ENCODE assay signal across 8 mouse cellular contexts in the genomic region with DNA sequence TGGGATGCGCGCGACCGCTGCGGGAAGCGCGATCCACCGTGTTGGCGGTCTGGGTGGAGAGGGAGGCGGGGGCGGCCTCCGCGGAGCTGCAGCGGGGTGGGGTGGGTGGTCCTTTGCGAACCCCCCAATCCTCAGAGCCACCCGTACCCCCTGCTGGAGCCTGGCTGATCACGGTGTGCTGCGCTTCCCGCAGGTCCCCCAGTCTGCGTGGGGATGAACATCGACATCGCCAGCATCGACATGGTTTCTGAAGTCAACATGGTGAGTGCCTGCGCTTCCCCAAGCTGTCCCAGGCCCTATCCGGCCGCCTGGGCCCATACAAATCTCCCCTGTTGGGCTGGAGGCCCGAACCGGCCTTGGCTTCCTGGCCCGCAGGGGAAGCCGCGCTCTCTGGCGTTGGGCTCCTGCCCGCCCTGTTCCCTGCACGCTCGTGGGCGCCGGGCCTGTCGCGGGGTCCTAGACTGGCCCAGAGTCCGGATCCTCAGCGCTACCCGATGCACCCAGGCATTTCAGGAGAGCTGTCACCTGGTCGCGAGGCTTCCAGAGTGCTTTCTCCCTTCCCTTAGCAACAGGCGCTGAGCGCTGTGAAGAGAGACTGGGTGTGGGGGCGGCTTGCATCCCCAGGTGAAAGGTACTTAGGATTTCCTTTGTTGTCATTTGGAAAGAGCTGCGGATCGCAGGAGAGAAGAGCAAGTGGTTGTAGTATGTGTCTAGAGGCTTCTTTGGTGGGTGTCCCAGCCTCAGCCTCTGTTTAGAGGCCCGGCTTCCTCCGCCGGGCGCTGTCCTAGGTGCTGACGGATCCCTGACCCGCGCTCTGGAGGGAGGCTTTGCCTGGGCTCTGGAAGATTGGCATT.
A peak's percentile ranks its signal among the peaks of the same experiment; 100 is the strongest.
DNase-seq lines count a peak whose midpoint lies in the region; ATAC-seq and TF ChIP-seq lines count a peak whose summit lies in the region.

No protein-coding gene starts in this region.

- H3K4me2 ChIP-seq in hindbrain, embryonic 12.5 days (replicated peaks) = peak overlapping the region; percentile 94
- H3K4me2 ChIP-seq in midbrain, embryonic 14.5 days (ENCODE audit: low read length) = peak overlapping the region; percentile 89
- H3K4me2 ChIP-seq in stomach, postnatal 0 days (replicated peaks; ENCODE audit: low read depth) = peak overlapping the region; percentile 81

- intact Hi-C loops in gastrocnemius, postnatal 14 days (cut with DNase I; ENCODE audit: low total_unique reads) = no loop called here
- intact Hi-C loops in left cerebral cortex, postnatal 14 days (cut with DNase I) = loop anchor here (10.0 kb wide), 1 partner anchor 233 kb away; no protein-coding TSS in a partner anchor

- no peaks in the 10 kb centered on the region for H3K9me3 ChIP-seq in hindbrain, embryonic 12.5 days (replicated peaks)
- no peaks in the 10 kb centered on the region for H3K9me3 ChIP-seq in midbrain, embryonic 14.5 days (ENCODE audit: control insufficient read depth, low read length)
- no peaks in the 10 kb centered on the region for H3K9me3 ChIP-seq in stomach, postnatal 0 days (ENCODE audit: control insufficient read depth, low read length)

- TF ChIP-seq POLR2A in embryonic fibroblast, embryonic 13.5 days (IDR thresholded peaks at IDR 0.05; ENCODE audit: low read depth, low read length) = no peak

- H3K27me3 ChIP-seq in hindbrain, embryonic 12.5 days = peaks cover 16% of the 10 kb centered on the region
- H3K27me3 ChIP-seq in midbrain, embryonic 14.5 days (ENCODE audit: control insufficient read depth, insufficient read depth, low read length) = peaks cover 4% of the 10 kb centered on the region; the same call in 1 of the 2 replicates
- no peaks in the 10 kb centered on the region for H3K27me3 ChIP-seq in stomach, postnatal 0 days (ENCODE audit: control insufficient read depth, insufficient read depth, low read length)

- peak overlapping the region; percentile 78 for H3K9ac ChIP-seq in hindbrain, embryonic 12.5 days
- H3K9ac ChIP-seq in midbrain, embryonic 14.5 days (replicated peaks; ENCODE audit: low read length) = peak overlapping the region; percentile 84
- H3K9ac ChIP-seq in stomach, postnatal 0 days (ENCODE audit: low read length) = no peak overlapping the region

- 1% methylated on average over 56 of the region's 56 CpGs for WGBS in hindbrain, embryonic 12.5 days
- under 1% methylated on average over 56 of the region's 56 CpGs for WGBS in midbrain, embryonic 14.5 days
- WGBS in stomach, postnatal 0 days = under 1% methylated on average over 55 of the region's 56 CpGs

- no peak for TF ChIP-seq EP300 in stomach, postnatal 0 days (optimal IDR thresholded peaks at IDR 0.05)

- H3K4me1 ChIP-seq in embryonic fibroblast, embryonic 13.5 days (ENCODE audit: control insufficient read depth, insufficient read depth, low read length) = no peaks in the 10 kb centered on the region
- peaks cover 8% of the 10 kb centered on the region for H3K4me1 ChIP-seq in hindbrain, embryonic 12.5 days
- H3K4me1 ChIP-seq in midbrain, embryonic 14.5 days (ENCODE audit: control insufficient read depth, insufficient read depth, low read length) = peaks cover 10% of the 10 kb centered on the region; the same call in 1 of the 2 replicates
- H3K4me1 ChIP-seq in stomach, postnatal 0 days (replicated peaks; ENCODE audit: control insufficient read depth, insufficient read depth) = no peaks in the 10 kb centered on the region

- TF ChIP-seq CTCF in embryonic fibroblast, embryonic 13.5 days (IDR thresholded peaks at IDR 0.05; ENCODE audit: borderline replicate concordance, insufficient read depth, low read length) = no peak
- no peak for TF ChIP-seq CTCF in stomach, postnatal 0 days (IDR thresholded peaks at IDR 0.05; ENCODE audit: low read depth)

- H3K36me3 ChIP-seq in hindbrain, embryonic 12.5 days = no peaks in the 10 kb centered on the region; the same call in 1 of the 2 replicates
- no peaks in the 10 kb centered on the region for H3K36me3 ChIP-seq in midbrain, embryonic 14.5 days (ENCODE audit: control insufficient read depth, insufficient read depth, low read length)
- H3K36me3 ChIP-seq in stomach, postnatal 0 days (ENCODE audit: control insufficient read depth, insufficient read depth, low read length) = no peaks in the 10 kb centered on the region

- H3K27ac ChIP-seq in embryonic fibroblast, embryonic 13.5 days (ENCODE audit: insufficient read depth, low read length) = no peak overlapping the region
- H3K27ac ChIP-seq in hindbrain, embryonic 12.5 days = peak overlapping the region; percentile 76
- H3K27ac ChIP-seq in midbrain, embryonic 14.5 days (replicated peaks; ENCODE audit: low read depth, low read length) = peak overlapping the region; percentile 92
- H3K27ac ChIP-seq in stomach, postnatal 0 days (replicated peaks) = no peak overlapping the region

- peak overlapping the region; percentile 45 for H3K4me3 ChIP-seq in embryonic fibroblast, embryonic 13.5 days (ENCODE audit: insufficient read depth, low read length)
- peak overlapping the region; percentile 75 for H3K4me3 ChIP-seq in hindbrain, embryonic 12.5 days
- H3K4me3 ChIP-seq in midbrain, embryonic 14.5 days (replicated peaks; ENCODE audit: low read depth, low read length) = peak overlapping the region; percentile 80
- H3K4me3 ChIP-seq in stomach, postnatal 0 days (ENCODE audit: low read depth, low read length) = peak overlapping the region; percentile 59

- DNase-seq in gastrocnemius, postnatal 14 days = peak; percentile 8
- no peak for DNase-seq in gastrocnemius, postnatal 25 days
- peak; percentile 31 to 36 for DNase-seq in adrenal gland, postnatal 4 days (ENCODE audit: low spot score in 2 of 2)
- DNase-seq in left cerebral cortex, postnatal 14 days (ENCODE audit: low spot score in 2 of 2) = peak; percentile 30 to 34
- peak; percentile 72 for DNase-seq in midbrain, embryonic 14.5 days
- DNase-seq in stomach, postnatal 0 days (ENCODE audit: low spot score) = peak; percentile 64

- ATAC-seq in hindbrain, embryonic 12.5 days (ENCODE audit: low FRiP score) = peak; percentile 38
- ATAC-seq in midbrain, embryonic 14.5 days (ENCODE audit: low FRiP score, low TSS enrichment) = peak; percentile 29
- ATAC-seq in stomach, postnatal 0 days (ENCODE audit: low FRiP score, low TSS enrichment) = peak; percentile 63

Comparison
In these comparisons a context has a peak if more than half of its experiments do, and no peak if none do; other contexts are left out.
1. H3K27ac ChIP-seq: peak in hindbrain, embryonic 12.5 days (single experiment) and midbrain, embryonic 14.5 days (single experiment); none in embryonic fibroblast, embryonic 13.5 days (single experiment) and stomach, postnatal 0 days (single experiment).
2. Peak in every context shown above with its lines, with median percentiles within 50 percentile points of each other: H3K4me3 ChIP-seq, ATAC-seq and H3K4me2 ChIP-seq.